Mouse (Mus musculus): ENCODE data around the gene Ssu2.

GRCm38 (mm10) chr6:112386260-112386659 lies 1.6 kb downstream of the Ssu2 start:
- TF ChIP-seq POLR2A (IDR thresholded peaks at IDR 0.05; ENCODE audit: extremely low read depth, insufficient read depth, low read length) (no peak), CTCF (IDR thresholded peaks at IDR 0.05; ENCODE audit: extremely low read depth, insufficient read depth, low read length) (no peak)

Measured in cortical plate, adult 2 months (tissue).